Mouse (Mus musculus) C2C12 (cell line): ENCODE measurements around the gene Lrrc17. TPM values are rescaled to one million over a fixed set of nuclear protein-coding genes. Genes with fewer than 3 reads are reported as not detected.

Source experiments
- H3K27me3 ChIP-seq: one replicate; pipeline ENCODE4 v1.6.1; 2011; ENCODE audit not compliant: control insufficient read depth, insufficient read depth, insufficient read length
- H3K36me3 ChIP-seq: one replicate; pipeline ENCODE4 v1.6.1; 2011; ENCODE audit not compliant: control insufficient read depth, insufficient read depth
- H3K4me3 ChIP-seq: one replicate; pipeline ENCODE4 v1.5.1; 2011; ENCODE audit warnings: mild to moderate bottlenecking, control low read depth; ENCODE audit not compliant: poor library complexity, insufficient read depth, severe bottlenecking
- H3K79me2 ChIP-seq: one replicate; pipeline ENCODE4 v1.6.1; 2011; ENCODE audit not compliant: control insufficient read depth, insufficient read depth
- H3K79me3 ChIP-seq: one replicate; pipeline ENCODE4 v1.6.1; 2011; ENCODE audit warnings: low read depth, control low read depth
- H3ac ChIP-seq: one replicate; pipeline ENCODE3; 2011; ENCODE audit warnings: low read depth; ENCODE audit not compliant: control insufficient read depth, insufficient read length
- CEBPB ChIP-seq: IDR thresholded peaks from one replicate; pipeline ENCODE4 v1.6.1; 2011; ENCODE audit warnings: low read depth, mild to moderate bottlenecking, control low read depth, moderate library complexity
- CTCF ChIP-seq: IDR thresholded peaks from one replicate; pipeline ENCODE4 v1.5.1; 2011; ENCODE audit not compliant: control insufficient read depth, insufficient read depth, insufficient read length
- FOSL1 ChIP-seq: IDR thresholded peaks from one replicate; pipeline ENCODE4 v1.8.0; 2011; ENCODE audit warnings: mild to moderate bottlenecking, low read length; ENCODE audit not compliant: poor library complexity, insufficient read depth, severe bottlenecking
- MAX ChIP-seq: IDR thresholded peaks from one replicate; pipeline ENCODE4 v1.6.1; 2011; ENCODE audit warnings: mild to moderate bottlenecking, control low read depth
- MYOD1 ChIP-seq: IDR thresholded peaks from one replicate; pipeline ENCODE4 v1.6.1; 2011; ENCODE audit warnings: low read depth; ENCODE audit not compliant: control insufficient read depth, insufficient read length
- MYOG ChIP-seq: IDR thresholded peaks from one replicate; pipeline ENCODE4 v1.6.1; 2011; ENCODE audit not compliant: control insufficient read depth, insufficient read length; ENCODE audit errors: extremely low read depth
- USF1 ChIP-seq: IDR thresholded peaks from one replicate; pipeline ENCODE4 v1.6.1; 2011; ENCODE audit warnings: low read depth, mild to moderate bottlenecking, control low read depth, moderate library complexity
- polyA plus RNA-seq: library from polyadenylated mRNA; unstranded; fragments of >200 nt; fragmentation: generic; extraction: Trizol; gene quantifications from one replicate; pipeline ENCODE4 v1.2.1, GENCODE M21; 2012; ENCODE audit warnings: missing spikeins

The Lrrc17 gene
- polyA plus RNA-seq, 1 experiment = 22.7 TPM

DNA sequence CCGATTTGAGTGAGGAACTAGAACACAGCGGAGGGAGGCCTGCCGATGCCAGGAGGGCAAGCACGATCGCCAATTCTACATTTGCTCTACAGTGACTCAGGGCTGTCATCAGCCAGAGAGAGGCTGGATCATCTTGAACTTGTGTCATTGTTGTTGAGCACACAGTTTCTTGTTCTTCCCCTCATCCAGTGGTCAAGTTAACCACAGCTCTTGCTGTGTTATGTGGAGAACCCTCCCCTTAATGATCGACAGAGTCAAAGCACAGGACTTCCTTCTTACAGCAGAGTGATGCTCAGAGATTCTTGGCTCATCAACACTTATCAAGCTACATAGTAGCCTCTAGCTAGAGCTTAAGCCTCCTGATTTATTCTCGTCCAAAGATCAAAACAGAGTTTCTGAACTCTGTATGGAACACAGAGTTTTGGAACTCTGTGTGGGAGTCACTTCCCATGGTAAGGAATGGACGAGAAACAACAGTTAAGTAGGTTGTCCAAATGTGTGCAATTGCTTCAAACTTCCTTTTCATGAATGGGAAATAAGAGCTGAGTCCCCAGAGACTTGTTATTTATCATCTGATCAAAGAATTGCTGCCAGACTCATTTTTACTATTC, 14.1 kb upstream of the Lrrc17 start:
- Histone ChIP-seq H3K79me2 (no peaks in the 10 kb centered on the region), H3ac (no peak overlapping the region), H3K4me3 (no peak overlapping the region), H3K27me3 (no peaks in the 10 kb centered on the region), H3K79me3 (no peaks in the 10 kb centered on the region), H3K36me3 (no peaks in the 10 kb centered on the region)
- TF ChIP-seq CTCF = no peak
- TF ChIP-seq MYOG = no peak
- TF ChIP-seq MYOD1 = peak; percentile 25

DNA sequence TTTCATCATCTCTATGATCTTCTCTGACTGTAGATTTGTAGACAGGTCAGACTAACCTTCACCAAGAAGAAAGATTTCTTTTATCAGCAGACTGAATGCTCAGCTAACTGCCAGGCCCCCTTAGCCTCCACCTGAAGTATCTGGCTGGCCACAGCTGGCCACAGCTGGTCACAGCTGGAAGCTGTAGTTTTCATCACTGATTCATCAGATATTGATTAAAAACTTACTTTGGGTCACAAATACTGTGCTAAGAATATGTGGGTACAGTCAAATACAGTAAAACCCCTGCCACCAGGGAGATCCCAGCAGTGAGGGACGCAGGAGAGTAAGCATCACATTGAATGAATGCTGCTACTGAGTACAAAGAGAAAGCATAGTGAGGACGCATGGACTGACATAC, 11.2 kb upstream of the Lrrc17 start:
- no peaks in the 10 kb centered on the region for H3K79me2 ChIP-seq
- H3K27me3 ChIP-seq = no peaks in the 10 kb centered on the region
- H3K36me3 ChIP-seq = no peaks in the 10 kb centered on the region
- no peak overlapping the region for H3ac ChIP-seq
- TF ChIP-seq CEBPB (no peak), CTCF (no peak), MYOD1 (no peak), FOSL1 (no peak), MAX (no peak), USF1 (no peak), MYOG (no peak)
- no peaks in the 10 kb centered on the region for H3K79me3 ChIP-seq
- no peak overlapping the region for H3K4me3 ChIP-seq

DNA sequence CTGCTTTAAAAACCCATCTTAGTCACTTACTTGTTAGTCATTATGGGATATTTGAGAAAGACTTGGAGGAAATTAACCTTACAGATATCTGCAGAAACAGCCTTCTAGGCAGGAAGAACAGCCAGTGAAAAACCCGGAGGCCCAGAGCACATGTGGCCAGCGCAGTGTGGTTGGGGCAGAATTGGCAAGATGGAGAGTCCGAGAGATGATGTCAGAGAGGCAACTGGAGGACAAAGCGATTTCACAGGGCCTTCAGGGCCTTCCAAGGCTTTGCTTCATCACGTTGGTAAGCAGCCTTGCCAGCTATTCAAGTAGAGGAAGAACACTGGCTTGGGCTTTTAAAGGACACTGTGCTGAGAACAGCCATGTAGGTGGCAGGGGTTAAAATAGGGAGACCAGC, 10.4 kb upstream of the Lrrc17 start:
- Histone ChIP-seq H3K79me3 (no peaks in the 10 kb centered on the region), H3K79me2 (no peaks in the 10 kb centered on the region), H3ac (no peak overlapping the region), H3K36me3 (no peaks in the 10 kb centered on the region), H3K27me3 (no peaks in the 10 kb centered on the region), H3K4me3 (no peak overlapping the region)
- TF ChIP-seq CTCF (no peak), FOSL1 (no peak), MYOG (no peak), CEBPB (no peak), MAX (no peak), USF1 (no peak)

DNA sequence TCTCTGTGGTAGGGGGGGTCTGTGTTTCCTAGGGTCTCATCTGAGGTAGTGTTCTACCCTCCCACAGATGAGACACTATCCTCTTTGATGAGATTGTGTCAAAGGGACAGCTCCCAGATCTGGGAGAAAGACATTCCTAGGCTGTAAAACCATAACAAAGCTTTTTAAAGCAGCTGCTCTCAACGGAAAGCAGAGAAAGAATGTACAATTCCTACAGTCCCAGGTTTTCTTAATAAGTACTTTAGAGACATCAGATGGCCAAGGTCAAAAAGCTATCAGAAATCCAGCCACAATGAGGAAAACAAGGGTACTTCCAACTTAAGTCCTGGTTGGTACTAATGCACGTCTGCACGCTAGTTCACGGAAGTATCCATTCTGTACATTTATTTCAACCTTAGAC, 1.1 kb upstream of the Lrrc17 start:
- H3K4me3 ChIP-seq = no peak overlapping the region
- H3K27me3 ChIP-seq = no peaks in the 10 kb centered on the region
- no peaks in the 10 kb centered on the region for H3K36me3 ChIP-seq
- no peaks in the 10 kb centered on the region for H3K79me3 ChIP-seq
- H3ac ChIP-seq = no peak overlapping the region
- H3K79me2 ChIP-seq = no peaks in the 10 kb centered on the region
- TF ChIP-seq MYOD1 (no peak), CTCF (no peak), MYOG (no peak), FOSL1 (no peak), MAX (no peak), CEBPB (no peak), USF1 (no peak)

DNA sequence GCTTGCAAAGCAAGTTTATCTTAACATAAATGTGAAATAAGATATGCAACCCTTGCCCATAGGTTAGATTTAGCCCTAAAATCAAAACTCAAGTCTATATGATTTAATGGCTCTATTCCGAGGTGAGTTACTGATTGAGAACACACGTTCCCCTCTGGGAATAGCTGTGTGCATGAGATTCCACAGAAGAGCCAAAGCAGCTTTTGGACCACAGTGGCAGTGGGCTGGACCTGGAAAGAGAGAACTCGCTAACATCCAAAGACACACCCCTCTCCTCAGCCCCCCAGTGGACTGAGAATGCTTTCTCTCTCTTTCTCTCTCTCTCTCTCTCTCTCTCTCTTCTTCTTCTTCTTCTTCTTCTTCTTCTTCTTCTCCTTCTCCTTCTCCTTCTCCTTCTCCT, 1.5 kb downstream of the Lrrc17 start:
- TF ChIP-seq CTCF (no peak), MYOG (no peak), USF1 (no peak), MAX (no peak), MYOD1 (no peak), CEBPB (no peak), FOSL1 (no peak)
- H3K79me2 ChIP-seq = no peaks in the 10 kb centered on the region
- no peaks in the 10 kb centered on the region for H3K79me3 ChIP-seq
- H3K4me3 ChIP-seq = no peak overlapping the region
- no peak overlapping the region for H3ac ChIP-seq
- H3K36me3 ChIP-seq = no peaks in the 10 kb centered on the region
- H3K27me3 ChIP-seq = no peaks in the 10 kb centered on the region

DNA sequence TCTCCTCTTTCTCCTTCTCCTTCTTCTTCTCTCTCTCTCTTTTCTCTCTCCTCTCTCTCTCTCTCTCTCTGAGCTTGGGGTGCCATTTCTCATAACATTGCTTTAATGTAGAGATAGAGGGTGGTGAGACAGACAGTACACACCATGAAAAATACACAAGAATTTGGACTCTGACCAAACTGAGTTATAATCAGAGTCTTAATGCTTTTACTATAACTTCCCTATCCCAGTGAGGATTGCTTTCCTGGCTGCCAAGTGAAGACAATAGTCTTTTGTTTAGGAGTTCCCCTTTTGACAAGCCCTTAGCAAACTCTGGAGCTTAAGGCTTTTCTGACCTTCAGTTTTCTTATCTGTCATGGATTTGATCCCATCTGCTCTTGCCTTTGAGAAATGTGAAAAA, 1.9 kb downstream of the Lrrc17 start:
- Histone ChIP-seq H3K27me3 (no peaks in the 10 kb centered on the region), H3K79me3 (no peaks in the 10 kb centered on the region), H3K4me3 (no peak overlapping the region)

More for the DNA sequence above, 1.9 kb downstream of the Lrrc17 start:
- no peak overlapping the region for H3ac ChIP-seq
- TF ChIP-seq CTCF = no peak
- TF ChIP-seq CEBPB = no peak
- TF ChIP-seq FOSL1 = no peak
- no peak for TF ChIP-seq USF1
- no peak for TF ChIP-seq MAX
- no peak for TF ChIP-seq MYOG
- no peak for TF ChIP-seq MYOD1
- H3K36me3 ChIP-seq = no peaks in the 10 kb centered on the region
- no peaks in the 10 kb centered on the region for H3K79me2 ChIP-seq
